Mouse (Mus musculus): ENCODE results near the gene Abca7.

DNA sequence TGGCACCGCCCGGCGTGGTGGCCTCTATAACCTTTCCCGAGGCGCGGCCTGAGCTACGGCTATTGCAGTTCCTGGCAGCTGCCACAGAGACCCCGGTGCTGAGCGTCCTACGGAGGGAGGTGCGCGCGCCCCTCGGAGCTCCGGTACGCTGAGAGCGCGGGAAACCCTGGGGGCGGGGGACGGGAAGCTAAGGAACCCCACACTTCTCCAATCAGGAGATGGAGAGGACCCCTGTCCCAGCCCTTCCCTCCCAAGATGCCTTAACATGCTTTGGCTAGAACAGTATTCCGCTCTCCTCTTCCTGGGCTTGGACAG, 25.2 kb upstream of the Abca7 start:
- TF ChIP-seq CTCF (IDR thresholded peaks at IDR 0.05; ENCODE audit: low read depth) (no peak), EP300 (optimal IDR thresholded peaks at IDR 0.05) (no peak)
